Mouse (Mus musculus) lung, adult 2 months (tissue): Measurements from ENCODE around the gene Wnt9b. TPM values are rescaled to one million over a fixed set of nuclear protein-coding genes. Genes with fewer than 3 reads are reported as not detected.

Experiments used
- DNase-seq: peaks from one replicate; pipeline ENCODE4 v3.0.0; 2022
- H3K4me1 ChIP-seq: fragments of 200-500 bp; 2 replicates; pipeline ENCODE4 v1.6.1; 2011; ENCODE audit warnings: low read length; ENCODE audit not compliant: control insufficient read depth, insufficient read depth
- H3K4me3 ChIP-seq: fragments of 200-500 bp; replicated peaks from 2 replicates; pipeline ENCODE3; 2011; ENCODE audit warnings: low read depth, mild to moderate bottlenecking, control low read depth, low read length; ENCODE audit errors: extremely low read depth
- CTCF ChIP-seq: fragments of 200-500 bp; IDR thresholded peaks from 2 replicates; pipeline ENCODE4 v1.5.1; 2011; ENCODE audit warnings: mild to moderate bottlenecking, low read length, control low read depth; ENCODE audit not compliant: insufficient read depth
- POLR2A ChIP-seq: fragments of 200-500 bp; IDR thresholded peaks from 2 replicates; pipeline ENCODE4 v1.6.1; 2011; ENCODE audit warnings: low read depth, mild to moderate bottlenecking, control low read depth, low read length, borderline replicate concordance; ENCODE audit errors: extremely low read depth
- WGBS: fragments of 180-500 bp; shearing (Covaris S2); methylation state at CpG from one replicate; pipeline ENCODE4 v1.1.7; 2018; 5-methylcytosine and 5-hydroxymethylcytosine counted together
- polyA plus RNA-seq: library from polyadenylated mRNA; depleted of rRNA; stranded (reverse); fragments of >200 nt; gene quantifications from 2 replicates; pipeline ENCODE4 v1.2.3, GENCODE M21; 2012; rRNA removed

The Wnt9b gene
- polyA plus RNA-seq, 1 experiment: 0.02 TPM

DNA sequence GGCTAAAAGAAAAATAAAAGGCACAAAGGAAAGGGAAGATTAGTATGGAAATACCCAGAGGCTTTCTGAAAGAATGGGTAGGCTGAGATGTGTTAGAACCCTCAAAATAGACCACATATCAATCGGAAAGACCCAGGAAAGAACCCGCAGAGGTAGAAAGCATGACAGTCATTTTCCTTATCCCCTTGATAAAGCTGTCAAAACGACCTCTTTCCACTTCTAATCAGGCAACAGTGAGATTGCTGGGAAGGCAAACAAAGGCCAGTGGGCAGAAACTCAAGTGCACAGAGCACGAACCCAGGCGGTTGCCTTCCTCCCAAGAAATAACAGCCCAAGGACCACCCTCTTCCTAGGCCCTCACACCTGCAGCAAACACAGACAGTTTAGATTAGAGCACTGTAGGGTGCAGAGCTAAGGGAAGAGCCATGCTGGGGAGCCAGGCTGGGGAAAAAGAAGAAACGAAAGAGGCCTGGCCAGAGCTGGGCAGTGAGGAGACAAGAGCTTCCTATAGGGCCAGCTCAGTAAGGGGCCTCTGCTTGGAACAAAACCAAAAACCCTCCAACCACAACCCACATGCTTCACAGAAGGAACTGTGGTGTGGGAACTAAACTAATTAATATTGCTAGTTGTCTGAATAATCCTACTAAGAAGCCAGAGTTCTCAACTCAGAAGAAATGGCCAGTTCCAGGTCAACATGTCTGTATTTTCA lies 61.2 kb downstream of the Wnt9b start:
- H3K4me1 ChIP-seq: peaks cover 7% of the 10 kb centered on the region
- 56% methylated on average over 6 of the region's 6 CpGs for WGBS
- no peak for TF ChIP-seq CTCF
- DNase-seq: no peak
- no peak overlapping the region for H3K4me3 ChIP-seq

DNA sequence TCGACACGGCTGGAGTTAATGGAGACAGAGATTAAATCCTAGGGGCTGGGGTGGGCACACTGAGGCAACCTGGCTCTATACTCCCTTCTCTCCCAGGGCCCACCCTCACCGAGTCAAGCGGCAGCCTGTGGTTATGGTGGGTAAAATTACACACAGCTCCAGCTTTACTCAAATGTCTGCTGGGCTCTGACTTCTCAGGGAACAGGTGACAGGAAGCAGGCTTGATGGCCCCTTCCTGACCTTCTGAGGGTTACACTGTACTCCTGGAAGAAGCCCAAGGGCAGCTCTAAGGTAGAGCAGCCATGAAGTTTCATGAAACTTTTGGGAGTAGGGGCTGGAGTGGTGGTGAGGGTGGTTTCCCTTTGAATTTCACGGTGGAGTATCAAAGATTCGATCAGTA lies 62.9 kb downstream of the Wnt9b start:
- Histone ChIP-seq H3K4me1 (peaks cover 5% of the 10 kb centered on the region; the same call in 1 of the 2 replicates), H3K4me3 (no peak overlapping the region)
- no peak for DNase-seq
- 74% methylated on average over 6 of the region's 6 CpGs for WGBS
- TF ChIP-seq POLR2A (no peak), CTCF (no peak)

GRCm38 (mm10) chr11:103685261-103685736 lies 64.3 kb downstream of the Wnt9b start:
- H3K4me1 ChIP-seq: peaks cover under 1% of the 10 kb centered on the region; the same call in 1 of the 2 replicates
- TF ChIP-seq CTCF: no peak
- TF ChIP-seq POLR2A: no peak
- 75% methylated on average over 7 of the region's 7 CpGs for WGBS
- H3K4me3 ChIP-seq: no peak overlapping the region
- no peak for DNase-seq

DNA sequence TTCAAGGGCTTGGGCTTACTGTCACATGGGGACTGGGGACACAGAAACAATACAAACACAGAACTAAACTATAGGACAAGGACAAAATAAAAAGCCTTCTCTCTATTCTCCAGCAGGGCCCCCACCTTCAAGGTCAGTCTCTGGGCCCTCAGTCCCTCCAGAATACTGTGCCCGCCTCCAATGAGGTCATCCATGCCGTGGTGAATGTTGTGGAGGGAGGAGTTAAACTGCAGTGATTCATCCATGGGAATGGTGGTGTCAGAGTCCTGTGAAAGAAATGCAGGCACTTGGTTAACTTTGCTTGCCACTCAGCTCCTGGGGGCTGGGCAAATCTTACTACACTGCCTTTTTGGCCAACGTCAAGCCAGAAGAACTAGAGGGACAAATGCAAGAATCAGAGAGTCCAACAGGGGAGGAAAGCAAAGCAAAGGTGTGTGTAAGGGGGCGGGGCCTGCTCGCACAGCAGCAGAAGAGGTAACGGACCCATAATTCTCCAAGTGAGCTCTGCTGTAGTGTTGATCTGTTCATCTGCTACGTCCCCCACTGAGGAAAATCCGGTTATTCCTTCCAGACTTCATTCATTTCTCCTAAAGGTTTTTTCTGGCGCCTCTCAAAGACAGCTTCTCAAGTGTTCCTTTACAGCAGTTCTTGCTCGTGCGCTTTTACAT lies 65.8 kb downstream of the Wnt9b start:
- Histone ChIP-seq H3K4me3 (no peak overlapping the region), H3K4me1 (no peaks in the 10 kb centered on the region)
- WGBS: 77% methylated on average over 11 of the region's 11 CpGs
- no peak for DNase-seq
- TF ChIP-seq CTCF: no peak
- no peak for TF ChIP-seq POLR2A

Other genes starting within 250 kb of the Wnt9b start
- not detected in 2 replicates for gene Lrrc37a, start 245.2 kb downstream of the Wnt9b start, polyA plus RNA-seq
- gene Gm884, start 128.7 kb downstream of the Wnt9b start, polyA plus RNA-seq: not detected in 2 replicates
- not detected in 2 replicates for gene Lyzl6, start 110.9 kb downstream of the Wnt9b start, polyA plus RNA-seq
- gene Rprml, start 100.3 kb downstream of the Wnt9b start, polyA plus RNA-seq: 10.4 and 13.2 TPM in 2 replicates
- gene Gosr2, start 51.9 kb downstream of the Wnt9b start, polyA plus RNA-seq: 60.4 and 78.2 TPM in 2 replicates
- 0.07 and 0.12 TPM in 2 replicates for gene Wnt3, start 24.3 kb upstream of the Wnt9b start, polyA plus RNA-seq
- gene Nsf, start 204.2 kb upstream of the Wnt9b start, polyA plus RNA-seq: 27.5 and 35.2 TPM in 2 replicates
- gene Arf2, start 216.9 kb upstream of the Wnt9b start, polyA plus RNA-seq: 15.1 and 24.2 TPM in 2 replicates